Mouse (Mus musculus) brain, embryonic 14.5 days (tissue): ENCODE measurements around the gene Abcc8.

Experiments
- CTCF ChIP-seq: fragments of 200-500 bp; IDR thresholded peaks from 2 replicates; pipeline ENCODE4 v1.5.1; 2012; ENCODE audit warnings: inconsistent platforms, mild to moderate bottlenecking, moderate library complexity, borderline replicate concordance; ENCODE audit not compliant: insufficient read depth, insufficient read length; ENCODE audit errors: extremely low read depth
- POLR2A ChIP-seq: fragments of 200-500 bp; IDR thresholded peaks from 2 replicates; pipeline ENCODE4 v1.6.1; 2012; ENCODE audit warnings: mild to moderate bottlenecking, inconsistent platforms, borderline replicate concordance; ENCODE audit not compliant: poor library complexity, insufficient read depth, insufficient read length, severe bottlenecking; ENCODE audit errors: extremely low read depth

DNA sequence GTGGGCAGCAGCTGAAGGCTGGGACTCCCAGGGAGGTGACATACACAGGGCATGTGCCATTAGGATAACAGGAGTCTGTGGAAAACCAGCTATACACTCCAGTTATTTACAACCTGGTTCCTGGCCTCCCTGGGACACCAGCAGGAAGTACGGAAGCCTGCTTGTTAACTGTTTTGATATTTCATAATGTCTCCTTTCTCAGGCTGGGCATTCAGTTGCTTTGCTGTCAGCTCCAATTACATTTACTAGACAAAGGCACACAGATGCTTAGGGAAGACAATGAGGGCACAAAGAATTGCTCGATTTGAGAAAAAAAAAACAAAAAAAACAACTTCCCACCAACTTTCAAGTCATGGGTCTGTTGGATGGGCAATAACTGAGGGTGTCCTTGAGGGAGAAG lies 36.6 kb upstream of the Abcc8 start:
- TF ChIP-seq CTCF (no peak), POLR2A (no peak)
